Mouse (Mus musculus): ENCODE measurements around the gene Ubac1.

GRCm38 (mm10) chr2:26030288-26030687, 8.7 kb upstream of the Ubac1 start:
- TF ChIP-seq ZC3H11A (IDR thresholded peaks at IDR 0.05; ENCODE audit: low read depth, low read length), result no peak
- peak in 1 of 3 experiments; percentile 26; a peak in 3 of 6 replicates for TF ChIP-seq CTCF (IDR thresholded peaks at IDR 0.05 in 2 of 3, conservative IDR thresholded peaks at IDR 0.05 in 1 of 3; ENCODE audit: control insufficient read depth in 1 of 3, insufficient read depth in 1 of 3, low read depth in 2 of 3, low read length in 3 of 3, poor library complexity in 1 of 3, severe bottlenecking in 1 of 3)
- TF ChIP-seq EP300 (IDR thresholded peaks at IDR 0.05; ENCODE audit: low read depth in 1 of 2, low read length in 2 of 2), result no peak
- no peak for TF ChIP-seq POLR2A (IDR thresholded peaks at IDR 0.05; ENCODE audit: control insufficient read depth in 1 of 2, insufficient read depth in 1 of 2, low read depth in 1 of 2, low read length in 2 of 2, poor library complexity in 1 of 2)
- TF ChIP-seq ZMIZ1 (IDR thresholded peaks at IDR 0.05; ENCODE audit: low read depth, low read length), result no peak
- TF ChIP-seq MXI1 (IDR thresholded peaks at IDR 0.05; ENCODE audit: low read depth, low read length), result no peak
- no peak for TF ChIP-seq CHD1 (IDR thresholded peaks at IDR 0.05; ENCODE audit: low read depth, low read length)
- no peak for TF ChIP-seq NELFE (IDR thresholded peaks at IDR 0.05; ENCODE audit: low read depth, low read length)
- no peak for TF ChIP-seq MYC (IDR thresholded peaks at IDR 0.05; ENCODE audit: low read depth, low read length)
- TF ChIP-seq TAL1 (IDR thresholded peaks at IDR 0.05; ENCODE audit: low read length), result no peak
- no peak for TF ChIP-seq TBP (IDR thresholded peaks at IDR 0.05; ENCODE audit: low read depth, low read length)

All from MEL (cell line).